Mouse (Mus musculus): Measurements from ENCODE around the gene Gng8.

The Gng8 gene

GRCm38 (mm10) chr7:16876006-16876405, 15.6 kb upstream of the Gng8 start:
- DNase-seq (ENCODE audit: low spot score): no peak

GRCm38 (mm10) chr7:16876608-16877007, 15.0 kb upstream of the Gng8 start:
- no peak for DNase-seq (ENCODE audit: low spot score)

- DNase-seq (ENCODE audit: low spot score): no peak
Observed at GRCm38 (mm10) chr7:16877717-16878116, 13.9 kb upstream of the Gng8 start.

GRCm38 (mm10) chr7:16879796-16880547, 11.6 kb upstream of the Gng8 start:
- DNase-seq (ENCODE audit: low spot score): no peak

- DNase-seq (ENCODE audit: low spot score): no peak
Observed at GRCm38 (mm10) chr7:16880615-16881014, 11.0 kb upstream of the Gng8 start.

- no peak for DNase-seq (ENCODE audit: low spot score)
Observed at GRCm38 (mm10) chr7:16883162-16883561, 8.4 kb upstream of the Gng8 start.

GRCm38 (mm10) chr7:16884334-16884733, 7.3 kb upstream of the Gng8 start:
- DNase-seq (ENCODE audit: low spot score): no peak

GRCm38 (mm10) chr7:16885271-16885776, 6.3 kb upstream of the Gng8 start:
- no peak for DNase-seq (ENCODE audit: low spot score)

GRCm38 (mm10) chr7:16885905-16886304, 5.7 kb upstream of the Gng8 start:
- DNase-seq (ENCODE audit: low spot score): no peak

GRCm38 (mm10) chr7:16890536-16890935, 1.1 kb upstream of the Gng8 start:
- no peak for DNase-seq (ENCODE audit: low spot score)

GRCm38 (mm10) chr7:16890944-16891343, 642 bp upstream of the Gng8 start:
- no peak for DNase-seq (ENCODE audit: low spot score)

- no peak for DNase-seq (ENCODE audit: low spot score)
Observed at GRCm38 (mm10) chr7:16892352-16892730, 755 bp downstream of the Gng8 start.

- DNase-seq (ENCODE audit: low spot score): no peak
Observed at GRCm38 (mm10) chr7:16893612-16894011, 2.0 kb downstream of the Gng8 start.

GRCm38 (mm10) chr7:16894279-16894678, 2.7 kb downstream of the Gng8 start:
- DNase-seq (ENCODE audit: low spot score): no peak

GRCm38 (mm10) chr7:16895000-16895399, 3.4 kb downstream of the Gng8 start:
- no peak for DNase-seq (ENCODE audit: low spot score)

GRCm38 (mm10) chr7:16895511-16895910, 3.9 kb downstream of the Gng8 start:
- DNase-seq (ENCODE audit: low spot score): no peak

- DNase-seq (ENCODE audit: low spot score): no peak
Observed at GRCm38 (mm10) chr7:16900526-16900925, 8.9 kb downstream of the Gng8 start.

- no peak for DNase-seq (ENCODE audit: low spot score)
Observed at GRCm38 (mm10) chr7:16903439-16903955, 11.9 kb downstream of the Gng8 start.

- no peak for DNase-seq (ENCODE audit: low spot score)
Observed at GRCm38 (mm10) chr7:16904120-16904675, 12.6 kb downstream of the Gng8 start.

- no peak for DNase-seq (ENCODE audit: low spot score)
Observed at GRCm38 (mm10) chr7:16905491-16906021, 14.0 kb downstream of the Gng8 start.

- DNase-seq (ENCODE audit: low spot score): no peak
Observed at GRCm38 (mm10) chr7:16906281-16906680, 14.7 kb downstream of the Gng8 start, which contains the start of gene Ptgir. Gene Ptgir (plus strand): TSS chr7:16906490.

- DNase-seq (ENCODE audit: low spot score): no peak
Observed at GRCm38 (mm10) chr7:16906889-16907559, 15.4 kb downstream of the Gng8 start.

- no peak for DNase-seq (ENCODE audit: low spot score)
Observed at GRCm38 (mm10) chr7:16907842-16908241, 16.3 kb downstream of the Gng8 start.
